Mouse (Mus musculus): ENCODE measurements at regions not wholly inside any gene's neighbourhood (a gene's known extent, or its start where the extent isn't known, plus 50 kb on each side); places are given as distances from the start of the nearest gene placed in this dataset.

GRCm38 (mm10) chr2:133436913-133437843, 114.8 kb upstream of the Bmp2 start:
- intact Hi-C loops (cut with DNase I), result no loop called here
- no peak for DNase-seq

GRCm38 (mm10) chr2:133438018-133438417, 113.9 kb upstream of the Bmp2 start:
- DNase-seq, result no peak
- intact Hi-C loops (cut with DNase I), result no loop called here

GRCm38 (mm10) chr2:133443024-133443423, 108.9 kb upstream of the Bmp2 start:
- intact Hi-C loops (cut with DNase I), result no loop called here
- DNase-seq, result no peak

- intact Hi-C loops (cut with DNase I), result no loop called here
- DNase-seq, result no peak
These were observed 108.5 kb upstream of the Bmp2 start for GRCm38 (mm10) chr2:133443490-133443889.

GRCm38 (mm10) chr2:133452947-133453346, 99.0 kb upstream of the Bmp2 start:
- no peak for DNase-seq
- intact Hi-C loops (cut with DNase I), result no loop called here

GRCm38 (mm10) chr2:133455484-133456170, 96.3 kb upstream of the Bmp2 start:
- DNase-seq, result no peak
- intact Hi-C loops (cut with DNase I), result no loop called here

GRCm38 (mm10) chr2:133456785-133457184, 95.2 kb upstream of the Bmp2 start:
- intact Hi-C loops (cut with DNase I), result no loop called here
- no peak for DNase-seq

GRCm38 (mm10) chr2:133458735-133459134, 93.2 kb upstream of the Bmp2 start:
- no peak for DNase-seq
- intact Hi-C loops (cut with DNase I), result no loop called here

- intact Hi-C loops (cut with DNase I), result no loop called here
- DNase-seq, result no peak
These were observed 91.1 kb upstream of the Bmp2 start for GRCm38 (mm10) chr2:133460814-133461213.

GRCm38 (mm10) chr2:133462378-133462777, 89.6 kb upstream of the Bmp2 start:
- intact Hi-C loops (cut with DNase I), result no loop called here
- no peak for DNase-seq

GRCm38 (mm10) chr2:133467170-133468168, 84.5 kb upstream of the Bmp2 start:
- no peak for DNase-seq
- intact Hi-C loops (cut with DNase I), result no loop called here

- intact Hi-C loops (cut with DNase I), result no loop called here
- no peak for DNase-seq
These were observed 78.8 kb upstream of the Bmp2 start for GRCm38 (mm10) chr2:133472966-133473744.

- intact Hi-C loops (cut with DNase I), result no loop called here
- DNase-seq, result no peak
These were observed 77.8 kb upstream of the Bmp2 start for GRCm38 (mm10) chr2:133474174-133474573.

GRCm38 (mm10) chr2:133480870-133481269, 71.1 kb upstream of the Bmp2 start:
- intact Hi-C loops (cut with DNase I), result no loop called here
- no peak for DNase-seq

- DNase-seq, result peak; percentile 13
- intact Hi-C loops (cut with DNase I), result no loop called here
These were observed 70.7 kb upstream of the Bmp2 start for GRCm38 (mm10) chr2:133481305-133481704.

- DNase-seq, result peak; percentile 12
- intact Hi-C loops (cut with DNase I), result no loop called here
These were observed 70.2 kb upstream of the Bmp2 start for GRCm38 (mm10) chr2:133481785-133482184.

GRCm38 (mm10) chr2:133495443-133495842, 56.5 kb upstream of the Bmp2 start:
- intact Hi-C loops (cut with DNase I), result no loop called here

GRCm38 (mm10) chr2:133496389-133496788, 55.6 kb upstream of the Bmp2 start:
- intact Hi-C loops (cut with DNase I), result no loop called here

More at GRCm38 (mm10) chr2:133495443-133495842, 56.5 kb upstream of the Bmp2 start:
- DNase-seq, result no peak

GRCm38 (mm10) chr2:133497071-133497470, 54.9 kb upstream of the Bmp2 start:
- intact Hi-C loops (cut with DNase I), result no loop called here

More at GRCm38 (mm10) chr2:133496389-133496788, 55.6 kb upstream of the Bmp2 start:
- no peak for DNase-seq

More at GRCm38 (mm10) chr2:133497071-133497470, 54.9 kb upstream of the Bmp2 start:
- DNase-seq, result no peak

Data from left cerebral cortex, postnatal 4 days (tissue).